Mouse (Mus musculus): ENCODE results near the gene Arhgap9.

Gene Arhgap9

DNA sequence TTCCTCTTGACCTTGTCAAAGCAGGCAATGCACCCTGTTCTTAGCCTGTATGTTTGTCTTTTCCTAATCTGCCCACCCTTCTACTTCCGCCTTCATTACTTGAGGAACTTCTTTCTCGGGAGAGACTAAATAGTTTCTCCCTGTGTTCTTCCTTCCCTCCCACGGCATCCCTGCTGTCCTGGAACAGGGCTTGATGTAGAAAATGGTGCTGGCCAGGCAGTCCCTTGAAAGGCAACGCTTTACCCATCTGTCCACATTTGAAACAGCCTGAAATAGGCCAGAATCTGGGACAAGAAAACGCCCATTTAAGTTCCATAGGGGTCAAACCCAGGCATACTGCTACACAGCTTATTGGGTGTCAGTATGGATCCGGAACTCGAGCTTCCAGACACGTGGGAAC, 28.0 kb downstream of the Arhgap9 start:
- no peak for DNase-seq (ENCODE audit: low spot score)

DNA sequence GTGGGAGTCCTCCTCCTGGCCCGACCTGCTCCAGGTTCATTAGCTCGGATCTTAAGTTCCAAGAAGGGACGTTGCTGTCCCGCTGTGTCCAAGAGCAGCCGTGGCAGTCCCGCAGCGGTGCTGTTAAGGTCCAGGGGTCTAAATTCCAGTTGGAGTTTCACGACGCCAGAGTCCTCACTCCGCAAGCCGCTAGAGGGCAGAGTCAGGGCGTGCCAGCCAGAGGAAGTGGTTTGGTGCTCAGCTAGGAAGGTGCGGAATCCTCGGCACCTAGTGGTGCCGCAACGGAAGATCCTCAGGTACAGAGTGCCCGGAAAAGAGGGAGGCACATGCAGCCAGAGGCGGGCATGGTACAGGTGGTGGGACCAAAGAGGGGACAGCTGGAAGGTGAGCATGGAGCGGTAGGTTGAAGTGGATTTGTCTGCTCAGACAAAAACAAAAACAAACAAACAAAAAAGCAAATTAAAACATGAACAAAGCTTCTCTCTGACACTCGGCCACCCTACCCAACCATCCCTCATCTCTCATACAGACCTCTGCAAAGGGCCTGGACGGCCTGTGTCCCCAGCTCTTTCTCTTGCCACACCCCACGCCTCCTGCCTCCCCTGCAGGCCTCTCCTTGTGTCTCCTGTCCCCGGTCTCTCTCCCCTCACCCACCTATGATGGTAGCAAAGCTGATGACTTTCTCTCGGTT, 29.0 kb downstream of the Arhgap9 start:
- DNase-seq (ENCODE audit: low spot score), result no peak

DNA sequence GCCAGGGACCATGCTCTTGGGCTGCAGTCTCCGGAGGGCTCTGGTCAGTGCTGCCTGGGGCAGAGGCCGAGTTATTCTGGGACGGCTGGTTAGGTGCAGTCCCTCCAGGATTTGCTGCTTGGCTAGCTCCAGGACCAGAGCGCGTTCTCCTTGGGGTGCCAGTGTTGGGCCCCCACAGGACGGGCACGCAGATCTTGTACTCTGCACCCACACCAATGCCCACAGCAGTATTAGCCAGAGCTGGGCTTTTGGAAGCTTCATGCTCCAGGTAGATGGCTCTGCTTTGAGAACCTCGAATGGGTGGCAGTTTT, 29.5 kb downstream of the Arhgap9 start:
- DNase-seq (ENCODE audit: low spot score), result no peak

DNA sequence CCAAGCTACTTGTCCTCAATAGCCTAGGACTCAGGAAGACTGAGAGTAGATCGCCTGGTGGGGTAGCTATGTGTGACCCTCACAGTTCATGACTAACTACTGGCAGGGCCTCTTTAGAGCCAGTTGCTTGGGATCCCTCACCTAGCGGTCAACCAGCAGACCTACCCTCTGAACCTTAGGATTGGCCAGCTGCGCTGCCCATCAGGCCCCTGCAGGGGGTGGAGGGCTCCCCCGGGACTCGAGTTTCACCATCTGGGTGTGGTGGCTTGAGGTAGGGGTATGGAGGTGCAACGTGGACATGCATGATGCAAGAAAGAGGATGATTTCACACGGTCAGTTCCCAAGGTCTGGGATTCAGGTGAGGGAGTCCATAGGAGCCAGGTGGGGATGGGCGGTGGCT, 30.0 kb downstream of the Arhgap9 start:
- DNase-seq (ENCODE audit: low spot score), result no peak

DNA sequence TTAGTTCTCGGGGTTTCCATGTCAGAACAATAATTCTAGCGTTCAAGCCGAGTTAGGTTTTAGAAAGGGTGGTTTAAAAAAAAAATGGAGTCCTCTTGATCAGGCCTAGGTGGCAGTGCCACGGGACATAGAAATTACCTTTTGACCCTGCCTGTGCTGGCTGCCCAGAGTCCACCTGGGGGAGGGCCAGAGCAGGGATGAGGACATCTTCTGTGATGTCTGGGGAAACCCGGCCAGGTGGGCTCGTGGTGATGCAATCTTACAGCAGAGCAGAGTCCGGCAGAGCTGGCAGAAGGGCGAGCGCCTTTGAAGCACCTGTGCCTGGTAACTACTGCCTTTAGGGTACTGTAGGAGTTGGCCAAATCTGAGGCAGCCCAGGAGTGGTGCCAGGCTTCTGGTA, 30.4 kb downstream of the Arhgap9 start:
- DNase-seq (ENCODE audit: low spot score), result no peak

DNA sequence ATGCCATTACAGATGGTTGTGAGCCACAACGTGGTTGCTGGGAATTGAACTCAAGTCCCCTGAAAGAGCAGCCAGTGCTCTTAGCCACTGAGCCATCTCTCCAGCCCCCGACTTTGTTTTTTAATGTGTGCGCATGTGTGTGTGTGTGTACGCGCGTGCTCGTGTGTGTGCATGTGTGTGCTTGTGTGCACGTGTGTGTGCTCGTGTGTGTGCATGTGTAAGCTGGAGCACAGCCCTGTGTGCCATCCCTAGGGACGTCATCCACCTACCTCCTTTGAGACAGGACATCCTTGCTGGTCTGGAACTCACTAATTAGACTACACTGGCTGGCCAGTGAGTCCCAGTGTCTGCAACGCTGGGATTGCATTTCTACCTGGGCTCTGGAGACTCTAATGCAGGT, 31.0 kb downstream of the Arhgap9 start:
- DNase-seq (ENCODE audit: low spot score), result no peak

DNA sequence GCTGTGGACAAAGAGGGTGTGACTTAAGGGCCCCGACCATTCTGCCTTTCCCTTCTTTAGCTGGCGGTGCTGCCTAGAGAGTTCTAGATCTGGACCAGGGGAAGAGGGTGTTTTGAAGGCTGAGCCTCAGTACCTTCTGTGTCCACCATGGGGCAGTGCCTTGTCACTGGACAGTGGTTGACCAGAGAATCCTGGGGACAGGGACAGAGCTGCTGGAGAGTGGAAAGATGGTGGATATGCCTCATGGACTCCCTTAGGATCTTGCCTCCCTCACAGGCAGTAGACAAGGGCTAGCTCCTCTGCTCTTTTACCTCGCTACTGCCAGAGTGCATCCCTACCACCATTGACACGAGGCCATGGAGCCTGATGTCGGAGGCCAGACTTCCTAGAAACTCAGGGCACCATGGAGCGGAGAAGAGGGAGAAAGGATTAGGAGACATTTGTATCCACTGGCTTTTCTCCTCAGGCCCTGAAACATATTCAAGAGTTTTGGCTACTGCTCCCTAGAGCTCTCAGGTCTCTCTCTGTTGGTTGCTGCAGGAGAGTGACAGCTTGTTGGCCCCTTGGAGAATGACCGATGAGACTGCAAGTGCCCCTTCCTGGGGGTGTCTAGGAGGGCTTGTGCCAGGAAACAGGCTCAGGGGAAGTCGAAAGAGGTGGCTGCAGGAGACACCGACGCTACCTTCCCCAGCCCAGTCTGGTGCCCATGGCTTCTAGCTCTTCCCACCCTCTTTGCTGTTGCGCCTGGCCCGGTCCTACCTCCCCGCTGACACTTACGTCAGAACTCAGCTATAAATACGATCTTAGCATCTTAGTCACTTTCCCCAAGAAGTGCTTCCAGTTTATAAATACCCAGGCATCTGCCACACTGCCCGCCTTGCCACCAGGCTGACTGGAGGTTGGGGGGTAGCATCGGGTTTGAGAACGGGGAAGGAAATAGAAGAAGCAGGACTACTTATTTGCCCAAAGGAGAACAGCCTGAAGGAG, 32.4 kb downstream of the Arhgap9 start, which contains the start of gene Inhbe:
Gene Inhbe, minus strand, starts transcription at position 503 of the 987 bp plus-strand sequence.
- DNase-seq (ENCODE audit: low spot score), result no peak

DNA sequence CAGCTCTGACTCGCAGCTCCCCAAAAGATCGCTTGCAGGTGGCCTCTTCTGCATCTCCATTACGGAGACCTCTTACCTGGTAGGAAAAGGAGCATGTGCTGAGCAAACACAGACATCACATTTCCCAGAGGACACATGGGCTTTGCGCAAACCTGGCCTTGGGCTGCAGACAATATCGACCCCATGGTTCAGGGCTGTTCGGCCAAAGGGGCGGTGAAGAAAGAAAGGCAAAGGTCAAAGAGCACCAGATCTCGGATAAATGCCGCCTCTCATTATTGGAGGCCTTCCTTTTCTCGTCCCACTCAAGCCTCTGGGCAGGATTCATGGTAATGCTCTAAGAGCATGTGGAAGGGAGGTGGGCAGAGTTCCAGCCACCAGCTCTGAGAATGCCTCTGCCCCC, 33.6 kb downstream of the Arhgap9 start:
- DNase-seq (ENCODE audit: low spot score), result no peak

DNA sequence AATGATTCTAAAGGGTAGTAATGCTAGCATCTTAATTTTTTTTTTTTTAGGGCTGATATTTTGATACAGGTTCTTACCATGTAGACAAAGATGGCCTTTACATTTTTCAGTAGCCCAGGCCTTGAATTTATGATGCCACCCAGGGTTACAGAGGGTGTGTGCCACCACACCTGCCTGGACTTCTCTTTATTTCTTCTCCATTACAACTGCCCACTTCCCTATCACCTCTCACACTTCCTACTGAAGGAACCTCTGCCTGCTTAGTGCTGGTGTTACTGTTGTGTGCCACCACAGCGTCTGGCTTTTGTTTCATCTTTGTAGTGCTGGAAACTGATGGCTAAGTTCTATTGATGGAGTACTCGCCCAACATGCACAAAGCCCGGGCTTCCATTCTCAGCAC, 39.0 kb downstream of the Arhgap9 start:
- no peak for DNase-seq (ENCODE audit: low spot score)

DNA sequence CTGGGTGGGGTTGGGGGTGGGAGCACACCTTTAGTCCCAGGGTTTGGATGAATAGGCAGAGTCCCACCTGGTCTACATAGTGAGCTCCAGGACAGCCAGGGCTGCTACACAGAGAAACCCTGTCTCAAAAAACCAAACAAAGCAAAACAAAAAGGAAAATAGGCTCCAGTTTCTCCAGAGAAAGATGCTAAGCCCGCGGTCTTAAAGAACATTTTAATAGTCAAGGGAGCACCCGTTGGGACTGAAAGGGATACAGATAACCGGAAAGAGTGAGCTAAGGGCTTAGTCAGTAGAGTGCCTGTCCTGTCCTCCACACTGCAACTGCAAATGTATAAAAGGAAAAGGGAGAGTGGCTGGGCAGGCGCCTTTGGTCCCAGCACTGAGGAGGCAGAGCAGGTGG, 45.4 kb downstream of the Arhgap9 start:
- no peak for DNase-seq (ENCODE audit: low spot score)

DNA sequence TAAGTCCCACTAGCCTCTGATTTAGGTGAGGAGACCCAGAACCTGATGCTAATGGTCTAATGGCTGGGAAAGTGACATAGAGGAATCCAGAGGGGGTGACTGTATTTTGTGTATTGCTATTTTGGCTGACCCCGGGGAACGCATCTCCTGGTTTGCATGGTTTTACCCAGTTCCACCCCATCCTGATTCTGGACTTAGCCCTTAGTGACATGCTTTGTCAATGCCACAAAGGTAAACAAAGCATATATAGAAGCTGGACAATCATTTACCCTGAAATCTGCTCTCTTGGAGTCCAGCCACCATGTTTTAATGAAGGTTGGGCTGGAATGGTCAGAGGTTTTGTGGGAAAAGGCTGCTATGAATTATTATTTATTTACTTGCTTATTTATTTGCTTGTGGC, 46.5 kb downstream of the Arhgap9 start:
- no peak for DNase-seq (ENCODE audit: low spot score)

DNA sequence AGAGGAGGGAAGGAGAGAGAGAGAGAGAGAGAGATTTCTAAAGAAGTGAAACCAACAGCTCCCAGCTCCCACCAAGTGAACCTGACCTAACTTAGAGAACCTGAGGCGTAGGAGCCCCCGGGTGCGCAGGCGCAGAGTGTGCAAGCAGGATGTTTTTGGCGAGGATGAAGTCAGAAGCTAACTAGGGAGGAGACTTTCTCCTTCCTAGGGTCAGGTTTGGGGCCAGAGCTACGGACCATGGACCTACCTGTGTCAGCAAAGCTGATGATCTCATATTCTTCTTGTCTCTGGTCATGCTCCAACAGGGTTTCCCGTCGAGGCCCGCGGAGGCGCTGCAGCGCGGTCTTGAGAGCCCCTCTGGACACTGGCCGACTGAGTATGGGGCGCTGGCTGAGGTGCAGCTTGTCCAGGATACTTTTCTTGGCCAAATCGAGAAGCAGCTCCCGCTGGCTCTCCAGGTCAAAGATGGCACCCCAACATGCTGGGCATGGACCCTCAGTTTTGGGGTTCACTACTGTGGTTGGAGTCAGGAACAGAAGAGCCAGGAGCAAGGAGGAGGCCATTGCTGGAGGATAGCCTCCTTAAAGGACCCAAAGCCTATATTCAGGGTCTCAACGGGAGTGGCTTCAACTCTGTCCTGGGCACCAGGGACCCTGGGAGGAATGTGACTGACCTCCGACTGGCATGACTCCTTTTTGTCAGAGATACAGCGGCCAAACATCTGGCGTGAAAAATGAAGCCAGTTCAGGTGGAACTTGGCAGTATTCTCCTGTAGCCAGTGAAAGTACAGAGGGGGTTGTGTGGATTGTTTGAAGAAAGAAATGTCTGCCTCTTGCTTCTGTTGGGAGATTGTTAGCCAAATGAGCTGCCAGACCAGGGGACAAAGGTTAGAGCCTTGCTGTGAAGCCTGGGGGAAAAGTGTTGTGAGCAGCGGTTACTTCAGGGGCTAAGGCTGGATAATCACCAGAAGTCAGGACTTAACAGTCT, 48.4 kb downstream of the Arhgap9 start, which contains the start of gene Inhbc:
Gene Inhbc, minus strand, starts transcription at position 598 of the 987 bp plus-strand sequence.
- DNase-seq (ENCODE audit: low spot score), result no peak

DNA sequence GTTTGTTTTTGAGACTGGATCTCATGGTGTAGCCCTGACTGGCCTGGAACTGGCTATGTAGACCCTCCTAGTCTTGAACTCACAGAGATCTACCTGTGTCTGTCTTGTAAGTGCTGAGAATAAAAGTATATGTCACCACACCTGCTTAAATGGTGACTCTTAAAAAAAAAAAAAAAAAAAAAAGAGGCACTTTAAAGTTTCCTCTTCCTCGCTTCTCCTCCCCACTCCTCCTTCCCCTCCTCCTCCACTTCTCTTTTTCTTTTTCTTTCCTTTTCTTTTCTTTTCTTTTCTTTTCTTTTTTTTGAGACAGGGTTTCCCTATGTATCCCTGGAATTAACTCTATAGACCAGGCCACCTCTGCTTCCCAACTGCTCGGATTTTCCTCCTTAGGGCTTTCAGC, 49.3 kb downstream of the Arhgap9 start:
- DNase-seq (ENCODE audit: low spot score), result no peak

DNA sequence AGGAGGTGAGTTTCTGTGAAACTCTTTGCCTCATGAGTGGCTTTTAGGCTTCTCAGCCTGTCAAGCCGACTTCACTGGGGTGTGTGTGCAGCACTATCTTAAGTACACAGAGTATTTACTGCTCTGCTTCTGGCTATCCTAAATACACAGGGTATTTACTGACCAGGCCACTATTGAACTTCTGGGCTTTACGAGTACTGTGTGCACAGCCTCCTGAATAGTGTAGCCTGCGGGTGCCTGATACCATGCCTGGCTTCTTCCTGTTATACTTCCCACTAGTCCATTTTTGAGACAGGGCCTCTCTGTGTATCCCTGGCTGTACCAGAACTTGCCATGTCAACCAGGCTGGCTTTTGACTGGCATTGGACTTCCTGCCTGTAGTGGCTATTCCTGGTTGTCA, 55.9 kb downstream of the Arhgap9 start:
- no peak for DNase-seq (ENCODE audit: low spot score)
